Mouse (Mus musculus) stomach, postnatal 0 days (tissue): ENCODE measurements around the gene Fkbp14. TPM values are rescaled to one million over a fixed set of nuclear protein-coding genes. Genes with fewer than 3 reads are reported as not detected.

Experiments used
- ATAC-seq: fragments of 200-750 bp; cut with Nextera tagmentation; 2 replicates; pipeline ENCODE4 v1.8.0; 2017; ENCODE audit not compliant: low FRiP score, low TSS enrichment
- DNase-seq: peaks from one replicate; pipeline ENCODE4 v3.0.0-alpha.2; 2016; ENCODE audit warnings: low spot score
- H3K27ac ChIP-seq: fragments of 300-500 bp; sonication (generic); replicated peaks from 2 replicates; pipeline ENCODE4 v1.5.1; 2014; ENCODE audit warnings: mild to moderate bottlenecking, control low read depth
- H3K27me3 ChIP-seq: fragments of 300-500 bp; sonication (generic); 2 replicates; pipeline ENCODE4 v1.6.1; 2014; ENCODE audit warnings: low read length; ENCODE audit not compliant: control insufficient read depth, insufficient read depth
- H3K36me3 ChIP-seq: fragments of 300-500 bp; sonication (generic); 2 replicates; pipeline ENCODE4 v1.6.1; 2014; ENCODE audit warnings: low read length, mixed read lengths; ENCODE audit not compliant: control insufficient read depth, insufficient read depth
- H3K4me1 ChIP-seq: fragments of 300-500 bp; sonication (generic); replicated peaks from 2 replicates; pipeline ENCODE4 v1.6.1; 2014; ENCODE audit warnings: antibody characterized with exemption; ENCODE audit not compliant: control insufficient read depth, insufficient read depth
- H3K4me2 ChIP-seq: fragments of 300-500 bp; sonication (generic); replicated peaks from 2 replicates; pipeline ENCODE4 v1.6.1; 2014; ENCODE audit warnings: low read depth, mild to moderate bottlenecking, control low read depth, moderate library complexity
- H3K4me3 ChIP-seq: fragments of 300-500 bp; sonication (generic); 2 replicates; pipeline ENCODE4 v1.5.1; 2014; ENCODE audit warnings: low read depth, low read length, control low read depth
- H3K9ac ChIP-seq: fragments of 300-500 bp; sonication (generic); 2 replicates; pipeline ENCODE4 v1.6.1; 2014; ENCODE audit warnings: mild to moderate bottlenecking, low read length, control low read depth, mixed read lengths
- H3K9me3 ChIP-seq: fragments of 300-500 bp; sonication (generic); 2 replicates; pipeline ENCODE4 v1.6.1; 2016; ENCODE audit warnings: low read length; ENCODE audit not compliant: control insufficient read depth
- CTCF ChIP-seq: IDR thresholded peaks from 2 replicates; pipeline ENCODE4 v1.5.1; 2016; ENCODE audit warnings: antibody characterized with exemption, low read depth, mild to moderate bottlenecking, moderate library complexity
- EP300 ChIP-seq: optimal IDR thresholded peaks from 2 replicates; pipeline ENCODE3; 2016; ENCODE audit warnings: antibody characterized with exemption
- WGBS: fragments of 180-500 bp; shearing (Covaris S2); extraction: QIAGEN DNeasy Blood & Tissue Kit; methylation state at CpG from one replicate; pipeline ENCODE4 v1.1.7; 2014; 5-methylcytosine and 5-hydroxymethylcytosine counted together
- polyA plus RNA-seq: library from polyadenylated mRNA; unstranded; fragments of >200 nt; fragmentation: Nextera tagmentation; extraction: Ambion mirVana; gene quantifications from 2 replicates; pipeline ENCODE4 v1.2.1, GENCODE M21; 2015

Fkbp14 gene
- polyA plus RNA-seq, 1 experiment from 2014 or later = 12.4 TPM

- ATAC-seq (no peak), DNase-seq (no peak)
- Histone ChIP-seq H3K9me3 (peaks cover 3% of the 10 kb centered on the region; the same call in 1 of the 2 replicates), H3K4me1 (no peaks in the 10 kb centered on the region), H3K4me2 (no peak overlapping the region), H3K27ac (no peak overlapping the region), H3K27me3 (no peaks in the 10 kb centered on the region), H3K36me3 (no peaks in the 10 kb centered on the region), H3K4me3 (no peak overlapping the region), H3K9ac (no peak overlapping the region)
- TF ChIP-seq EP300 = no peak
- TF ChIP-seq CTCF = no peak
- WGBS = 87% methylated on average over 2 of the region's 2 CpGs
Measured at GRCm38 (mm10) chr6:54602891-54603290, 5.8 kb upstream of the Fkbp14 start.

- DNase-seq = no peak
- Histone ChIP-seq H3K9me3 (peaks cover 3% of the 10 kb centered on the region; the same call in 1 of the 2 replicates), H3K27me3 (no peaks in the 10 kb centered on the region), H3K9ac (no peak overlapping the region), H3K4me2 (no peak overlapping the region), H3K27ac (no peak overlapping the region), H3K4me3 (no peak overlapping the region), H3K36me3 (no peaks in the 10 kb centered on the region), H3K4me1 (no peaks in the 10 kb centered on the region)
- WGBS = 56% methylated on average over 5 of the region's 5 CpGs
- TF ChIP-seq EP300 (no peak), CTCF (no peak)
- ATAC-seq = peak; percentile 50; the same call in 1 of the 2 replicates
Measured at GRCm38 (mm10) chr6:54600681-54601347, 3.7 kb upstream of the Fkbp14 start.

GRCm38 (mm10) chr6:54597711-54598110 lies 603 bp upstream of the Fkbp14 start:
- DNase-seq = no peak
- TF ChIP-seq EP300 (no peak), CTCF (no peak)
- ATAC-seq = no peak
- no peak overlapping the region for H3K4me2 ChIP-seq
- H3K36me3 ChIP-seq = no peaks in the 10 kb centered on the region
- no peak overlapping the region for H3K9ac ChIP-seq
- H3K4me1 ChIP-seq = no peaks in the 10 kb centered on the region
- no peak overlapping the region for H3K27ac ChIP-seq
- WGBS = 89% methylated on average over 3 of the region's 3 CpGs
- H3K9me3 ChIP-seq = no peaks in the 10 kb centered on the region
- H3K4me3 ChIP-seq = no peak overlapping the region
- no peaks in the 10 kb centered on the region for H3K27me3 ChIP-seq

GRCm38 (mm10) chr6:54595330-54595878 lies 1.7 kb downstream of the Fkbp14 start:
- peak overlapping the region; percentile 79 for H3K9ac ChIP-seq
- no peaks in the 10 kb centered on the region for H3K27me3 ChIP-seq
- H3K4me2 ChIP-seq = peak overlapping the region; percentile 75
- WGBS = under 1% methylated on average over 46 of the region's 48 CpGs
- H3K27ac ChIP-seq = peak overlapping the region; percentile 78
- no peaks in the 10 kb centered on the region for H3K9me3 ChIP-seq
- no peak for TF ChIP-seq EP300
- TF ChIP-seq CTCF = peak; percentile 18; the same call in 1 of the 2 replicates
- H3K4me1 ChIP-seq = no peaks in the 10 kb centered on the region
- ATAC-seq (peak; percentile 81), DNase-seq (no peak)
- H3K4me3 ChIP-seq = peak overlapping the region; percentile 92
- H3K36me3 ChIP-seq = no peaks in the 10 kb centered on the region

- no peaks in the 10 kb centered on the region for H3K36me3 ChIP-seq
- peak within 1 kb of the TSS; percentile 79 for H3K9ac ChIP-seq
- H3K4me3 ChIP-seq = peak within 1 kb of the TSS; percentile 92
- TF ChIP-seq EP300 (no peak), CTCF (peak; percentile 41)
- H3K27ac ChIP-seq = peak within 1 kb of the TSS; percentile 78
- ATAC-seq (peak; percentile 95), DNase-seq (peak; percentile 93)
- H3K4me2 ChIP-seq = peak within 1 kb of the TSS; percentile 75
- H3K27me3 ChIP-seq = no peaks in the 10 kb centered on the region
- WGBS = under 1% methylated on average over 47 of the region's 49 CpGs
- no peaks in the 10 kb centered on the region for H3K4me1 ChIP-seq
- H3K9me3 ChIP-seq = no peaks in the 10 kb centered on the region
Measured at GRCm38 (mm10) chr6:54594469-54595329, 2.4 kb downstream of the Fkbp14 start, which contains the start of gene Plekha8. Gene Plekha8 (plus strand): TSS chr6:54595111.
